Mouse (Mus musculus): ENCODE measurements around the gene Smarcc1. TPM values are rescaled to one million over a fixed set of nuclear protein-coding genes. Genes with fewer than 3 reads are reported as not detected.

Smarcc1 gene
- polyA plus RNA-seq, 1 experiment: 50.7 TPM

GRCm38 (mm10) chr9:110226191-110226590 lies 108.7 kb downstream of the Smarcc1 start:
- Histone ChIP-seq H3K36me3 (ENCODE audit: control insufficient read depth, insufficient read depth) (peaks cover 64% of the 10 kb centered on the region), H3K4me3 (ENCODE audit: insufficient read depth, poor library complexity, severe bottlenecking) (no peak overlapping the region), H3K79me3 (ENCODE audit: low read depth) (peaks cover 8% of the 10 kb centered on the region), H3ac (ENCODE audit: control insufficient read depth, insufficient read length, low read depth) (no peak overlapping the region), H3K27me3 (ENCODE audit: control insufficient read depth, insufficient read depth, insufficient read length) (no peaks in the 10 kb centered on the region), H3K79me2 (ENCODE audit: control insufficient read depth, insufficient read depth) (no peaks in the 10 kb centered on the region)
- TF ChIP-seq CEBPB (IDR thresholded peaks at IDR 0.05; ENCODE audit: low read depth) (no peak), MYOG (IDR thresholded peaks at IDR 0.05; ENCODE audit: control insufficient read depth, extremely low read depth, insufficient read length) (no peak), USF1 (IDR thresholded peaks at IDR 0.05; ENCODE audit: low read depth) (no peak), FOSL1 (IDR thresholded peaks at IDR 0.05; ENCODE audit: insufficient read depth, low read length, poor library complexity, severe bottlenecking) (no peak), MAX (IDR thresholded peaks at IDR 0.05) (no peak), MYOD1 (IDR thresholded peaks at IDR 0.05; ENCODE audit: control insufficient read depth, insufficient read length, low read depth) (no peak), CTCF (IDR thresholded peaks at IDR 0.05; ENCODE audit: control insufficient read depth, insufficient read depth, insufficient read length) (no peak)

GRCm38 (mm10) chr9:110228671-110229070 lies 111.2 kb downstream of the Smarcc1 start:
- TF ChIP-seq MYOG (IDR thresholded peaks at IDR 0.05; ENCODE audit: control insufficient read depth, extremely low read depth, insufficient read length) (no peak), FOSL1 (IDR thresholded peaks at IDR 0.05; ENCODE audit: insufficient read depth, low read length, poor library complexity, severe bottlenecking) (no peak), MAX (IDR thresholded peaks at IDR 0.05) (no peak), USF1 (IDR thresholded peaks at IDR 0.05; ENCODE audit: low read depth) (no peak), CTCF (IDR thresholded peaks at IDR 0.05; ENCODE audit: control insufficient read depth, insufficient read depth, insufficient read length) (no peak), MYOD1 (IDR thresholded peaks at IDR 0.05; ENCODE audit: control insufficient read depth, insufficient read length, low read depth) (no peak), CEBPB (IDR thresholded peaks at IDR 0.05; ENCODE audit: low read depth) (no peak)
- Histone ChIP-seq H3K36me3 (ENCODE audit: control insufficient read depth, insufficient read depth) (peaks cover 62% of the 10 kb centered on the region), H3ac (ENCODE audit: control insufficient read depth, insufficient read length, low read depth) (no peak overlapping the region)

GRCm38 (mm10) chr9:110229112-110229511 lies 111.6 kb downstream of the Smarcc1 start:
- no peak for TF ChIP-seq USF1 (IDR thresholded peaks at IDR 0.05; ENCODE audit: low read depth)
- TF ChIP-seq CEBPB (IDR thresholded peaks at IDR 0.05; ENCODE audit: low read depth): no peak
- no peak for TF ChIP-seq FOSL1 (IDR thresholded peaks at IDR 0.05; ENCODE audit: insufficient read depth, low read length, poor library complexity, severe bottlenecking)
- TF ChIP-seq MAX (IDR thresholded peaks at IDR 0.05): no peak
- no peak for TF ChIP-seq MYOD1 (IDR thresholded peaks at IDR 0.05; ENCODE audit: control insufficient read depth, insufficient read length, low read depth)
- TF ChIP-seq CTCF (IDR thresholded peaks at IDR 0.05; ENCODE audit: control insufficient read depth, insufficient read depth, insufficient read length): no peak
- TF ChIP-seq MYOG (IDR thresholded peaks at IDR 0.05; ENCODE audit: control insufficient read depth, extremely low read depth, insufficient read length): no peak
- H3ac ChIP-seq (ENCODE audit: control insufficient read depth, insufficient read length, low read depth): no peak overlapping the region
- no peaks in the 10 kb centered on the region for H3K27me3 ChIP-seq (ENCODE audit: control insufficient read depth, insufficient read depth, insufficient read length)
- H3K4me3 ChIP-seq (ENCODE audit: insufficient read depth, poor library complexity, severe bottlenecking): no peak overlapping the region
- H3K36me3 ChIP-seq (ENCODE audit: control insufficient read depth, insufficient read depth): peaks cover 61% of the 10 kb centered on the region
- no peaks in the 10 kb centered on the region for H3K79me2 ChIP-seq (ENCODE audit: control insufficient read depth, insufficient read depth)
- peaks cover 8% of the 10 kb centered on the region for H3K79me3 ChIP-seq (ENCODE audit: low read depth)

More at GRCm38 (mm10) chr9:110228671-110229070, 111.2 kb downstream of the Smarcc1 start:
- peaks cover 8% of the 10 kb centered on the region for H3K79me3 ChIP-seq (ENCODE audit: low read depth)
- no peaks in the 10 kb centered on the region for H3K79me2 ChIP-seq (ENCODE audit: control insufficient read depth, insufficient read depth)
- no peaks in the 10 kb centered on the region for H3K27me3 ChIP-seq (ENCODE audit: control insufficient read depth, insufficient read depth, insufficient read length)
- H3K4me3 ChIP-seq (ENCODE audit: insufficient read depth, poor library complexity, severe bottlenecking): no peak overlapping the region

GRCm38 (mm10) chr9:110229566-110230248 lies 112.2 kb downstream of the Smarcc1 start:
- no peaks in the 10 kb centered on the region for H3K27me3 ChIP-seq (ENCODE audit: control insufficient read depth, insufficient read depth, insufficient read length)
- peaks cover 59% of the 10 kb centered on the region for H3K36me3 ChIP-seq (ENCODE audit: control insufficient read depth, insufficient read depth)
- no peak overlapping the region for H3K4me3 ChIP-seq (ENCODE audit: insufficient read depth, poor library complexity, severe bottlenecking)
- H3ac ChIP-seq (ENCODE audit: control insufficient read depth, insufficient read length, low read depth): no peak overlapping the region
- TF ChIP-seq MYOD1 (IDR thresholded peaks at IDR 0.05; ENCODE audit: control insufficient read depth, insufficient read length, low read depth) (no peak), MAX (IDR thresholded peaks at IDR 0.05) (no peak), CEBPB (IDR thresholded peaks at IDR 0.05; ENCODE audit: low read depth) (no peak), USF1 (IDR thresholded peaks at IDR 0.05; ENCODE audit: low read depth) (no peak), FOSL1 (IDR thresholded peaks at IDR 0.05; ENCODE audit: insufficient read depth, low read length, poor library complexity, severe bottlenecking) (no peak), CTCF (IDR thresholded peaks at IDR 0.05; ENCODE audit: control insufficient read depth, insufficient read depth, insufficient read length) (no peak), MYOG (IDR thresholded peaks at IDR 0.05; ENCODE audit: control insufficient read depth, extremely low read depth, insufficient read length) (no peak)
- H3K79me3 ChIP-seq (ENCODE audit: low read depth): peaks cover 8% of the 10 kb centered on the region
- H3K79me2 ChIP-seq (ENCODE audit: control insufficient read depth, insufficient read depth): no peaks in the 10 kb centered on the region

GRCm38 (mm10) chr9:110230395-110231071 lies 113.0 kb downstream of the Smarcc1 start:
- TF ChIP-seq CEBPB (IDR thresholded peaks at IDR 0.05; ENCODE audit: low read depth): no peak
- no peak for TF ChIP-seq MYOG (IDR thresholded peaks at IDR 0.05; ENCODE audit: control insufficient read depth, extremely low read depth, insufficient read length)
- no peak for TF ChIP-seq MAX (IDR thresholded peaks at IDR 0.05)
- TF ChIP-seq CTCF (IDR thresholded peaks at IDR 0.05; ENCODE audit: control insufficient read depth, insufficient read depth, insufficient read length): no peak
- TF ChIP-seq MYOD1 (IDR thresholded peaks at IDR 0.05; ENCODE audit: control insufficient read depth, insufficient read length, low read depth): no peak
- no peak for TF ChIP-seq FOSL1 (IDR thresholded peaks at IDR 0.05; ENCODE audit: insufficient read depth, low read length, poor library complexity, severe bottlenecking)
- no peak for TF ChIP-seq USF1 (IDR thresholded peaks at IDR 0.05; ENCODE audit: low read depth)
- H3K36me3 ChIP-seq (ENCODE audit: control insufficient read depth, insufficient read depth): peaks cover 62% of the 10 kb centered on the region
- H3K4me3 ChIP-seq (ENCODE audit: insufficient read depth, poor library complexity, severe bottlenecking): no peak overlapping the region
- no peaks in the 10 kb centered on the region for H3K27me3 ChIP-seq (ENCODE audit: control insufficient read depth, insufficient read depth, insufficient read length)
- H3K79me2 ChIP-seq (ENCODE audit: control insufficient read depth, insufficient read depth): no peaks in the 10 kb centered on the region
- H3K79me3 ChIP-seq (ENCODE audit: low read depth): peaks cover 8% of the 10 kb centered on the region
- no peak overlapping the region for H3ac ChIP-seq (ENCODE audit: control insufficient read depth, insufficient read length, low read depth)
